Mouse (Mus musculus) embryo, embryonic 9.5 days (tissue): ENCODE measurements around the gene Procr.
"Not testable (repeated sequence)": the region's sequence is repeated elsewhere in the genome, so short reads cannot be mapped to it uniquely, and the experiment has no call there.

ENCODE experiments used
- DNase-seq: peaks from one replicate; pipeline ENCODE4 v3.0.0-alpha.2; 2017; ENCODE audit errors: extremely low spot score

Procr gene

DNA sequence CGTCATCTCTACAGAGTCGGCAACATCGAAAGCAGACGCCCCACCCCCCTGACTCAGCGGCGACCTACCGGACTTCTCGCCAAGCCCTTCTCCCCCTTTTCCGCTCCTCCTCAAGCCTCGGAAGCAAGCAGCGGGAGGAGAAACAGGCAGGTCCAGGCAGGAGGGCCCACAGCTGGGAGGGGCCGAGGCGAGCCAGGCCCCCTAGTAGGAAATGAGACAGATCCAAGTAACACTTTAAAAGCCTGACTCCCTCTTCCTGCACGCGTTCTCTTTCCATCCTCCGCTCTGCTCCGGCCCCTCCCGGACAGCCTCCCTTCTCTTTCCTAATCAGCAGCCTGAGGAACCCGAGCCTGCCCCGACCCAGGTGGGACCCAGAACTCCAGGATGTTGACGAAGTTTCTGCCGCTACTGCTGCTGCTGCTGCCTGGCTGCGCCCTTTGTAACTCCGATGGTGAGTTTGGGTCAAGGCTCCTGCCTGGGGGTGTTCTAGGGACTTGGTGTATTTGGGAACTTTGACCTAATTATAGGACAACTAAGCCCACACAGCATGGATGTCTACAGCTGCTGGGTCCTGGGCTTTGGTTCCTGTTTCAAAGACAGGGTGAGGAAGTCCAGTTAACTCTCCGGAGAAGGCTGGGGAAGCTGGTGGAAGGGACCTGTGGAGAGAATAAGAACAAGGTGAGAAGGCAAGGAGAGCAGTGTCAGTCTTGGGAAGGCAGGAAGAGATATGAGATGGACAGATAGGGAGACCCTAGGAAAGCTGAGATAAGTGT lies at the start of gene Procr:
Procr (plus strand) TSS at position 104 of the 773 bp plus-strand sequence.
- peak; percentile 34 for DNase-seq

GRCm38 (mm10) chr2:155701399-155701919 lies 49.5 kb upstream of the Procr start:
- no peak for DNase-seq

DNA sequence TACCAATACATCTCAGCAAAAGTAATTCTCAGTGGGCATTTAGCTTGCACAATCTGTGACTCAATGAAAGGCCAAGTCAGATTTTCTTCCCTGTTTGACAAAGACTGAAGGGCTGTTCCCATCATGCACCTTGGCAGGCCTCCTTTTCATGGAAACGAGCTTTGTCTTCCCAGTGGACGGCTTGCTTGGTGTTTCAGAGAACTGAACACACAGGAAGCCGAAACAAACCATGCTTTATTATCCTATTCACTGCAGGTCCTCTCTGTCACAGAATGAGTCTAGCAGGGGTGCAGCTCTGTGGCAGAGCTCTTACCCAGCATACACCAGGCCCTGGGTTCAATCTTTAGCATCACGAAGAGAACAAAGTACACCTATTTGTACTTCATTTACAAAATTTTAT lies 47.3 kb upstream of the Procr start:
- peak; percentile 20 for DNase-seq

- no peak for DNase-seq
These were observed 43.7 kb upstream of the Procr start for GRCm38 (mm10) chr2:155707251-155707650.

DNA sequence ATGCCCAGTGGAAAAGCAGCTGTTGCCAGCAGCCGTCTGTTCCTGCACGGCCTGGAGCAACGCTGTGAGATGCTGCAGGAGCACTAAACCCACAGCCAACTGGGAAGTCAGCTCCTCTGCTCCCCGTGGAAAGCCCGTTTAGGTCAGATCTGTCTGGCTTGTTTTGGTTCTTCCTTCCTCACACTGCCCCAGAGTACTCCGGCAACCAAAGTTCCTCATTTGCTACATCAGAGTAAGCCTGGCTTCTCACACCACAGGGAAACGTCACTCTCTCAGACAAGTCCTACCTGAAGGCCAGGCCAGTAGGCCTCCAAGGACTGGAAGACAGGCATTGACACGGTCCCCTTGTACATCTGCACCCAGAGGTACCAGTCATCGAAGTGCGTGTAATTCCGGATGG lies 40.4 kb upstream of the Procr start:
- no peak for DNase-seq

- DNase-seq, result no peak
These were observed 33.6 kb upstream of the Procr start for GRCm38 (mm10) chr2:155717082-155717990.

DNA sequence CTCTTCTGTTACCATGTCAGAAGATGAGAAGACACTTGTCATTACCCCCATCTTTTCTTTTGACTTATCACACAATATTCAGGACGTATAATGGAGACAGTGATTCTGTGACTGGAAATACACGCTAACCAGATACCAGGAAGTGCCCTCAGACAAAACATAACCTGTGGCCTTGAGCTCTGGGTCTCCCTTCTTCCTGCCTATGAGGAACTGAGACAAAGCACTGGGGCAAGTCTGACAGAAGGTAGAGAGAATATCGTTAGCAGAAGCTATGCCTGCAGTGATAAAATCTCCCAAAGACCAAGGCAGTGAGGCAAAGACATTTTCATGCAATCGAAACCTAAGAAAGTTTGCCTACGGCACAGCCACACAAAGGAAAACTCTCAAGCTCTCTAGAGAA lies 30.3 kb upstream of the Procr start:
- no peak for DNase-seq

DNA sequence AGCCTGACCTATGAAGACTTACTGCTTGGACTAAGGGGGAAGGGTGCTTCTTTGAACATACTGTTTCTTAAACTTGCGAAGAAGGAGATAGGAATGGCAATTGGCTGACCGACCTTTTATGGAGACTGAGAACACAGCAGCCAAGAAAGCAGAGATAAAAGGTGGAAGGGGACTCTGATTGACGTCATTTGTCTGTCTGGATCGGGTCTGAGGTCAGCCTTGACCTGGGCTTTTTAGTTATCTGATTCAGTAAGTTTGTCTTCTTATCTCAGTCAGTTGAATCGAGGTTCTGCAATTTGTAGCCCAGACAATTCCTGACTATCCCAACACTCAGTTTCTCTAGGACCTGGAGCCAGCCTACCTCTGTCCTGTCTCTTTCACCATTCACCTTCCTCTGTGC lies 26.9 kb upstream of the Procr start:
- no peak for DNase-seq

DNA sequence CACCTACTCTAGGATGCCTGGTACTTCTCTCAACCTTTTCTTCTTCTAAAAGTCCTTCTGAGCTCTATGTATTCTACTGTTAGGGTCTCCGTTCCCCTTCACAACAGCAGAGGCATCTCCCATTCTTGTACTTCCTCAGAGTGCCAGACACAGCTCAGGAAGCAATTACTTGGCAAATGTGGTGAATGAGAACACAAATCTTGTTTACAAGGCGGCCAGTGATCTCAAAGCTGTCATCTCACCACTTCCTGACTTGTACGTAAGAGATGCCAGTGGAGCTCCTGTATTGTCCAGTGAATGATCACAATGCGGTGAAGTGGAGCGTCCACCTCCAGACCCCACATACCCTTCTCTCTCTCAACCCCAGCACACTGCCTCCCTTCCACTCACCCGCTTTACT lies 26.4 kb upstream of the Procr start:
- DNase-seq, result no peak

GRCm38 (mm10) chr2:155726302-155726701 lies 24.6 kb upstream of the Procr start:
- DNase-seq, result no peak

- DNase-seq, result no peak
These were observed 23.0 kb upstream of the Procr start for GRCm38 (mm10) chr2:155727764-155728395.

GRCm38 (mm10) chr2:155728742-155729141 lies 22.2 kb upstream of the Procr start:
- peak; percentile 9 for DNase-seq

DNA sequence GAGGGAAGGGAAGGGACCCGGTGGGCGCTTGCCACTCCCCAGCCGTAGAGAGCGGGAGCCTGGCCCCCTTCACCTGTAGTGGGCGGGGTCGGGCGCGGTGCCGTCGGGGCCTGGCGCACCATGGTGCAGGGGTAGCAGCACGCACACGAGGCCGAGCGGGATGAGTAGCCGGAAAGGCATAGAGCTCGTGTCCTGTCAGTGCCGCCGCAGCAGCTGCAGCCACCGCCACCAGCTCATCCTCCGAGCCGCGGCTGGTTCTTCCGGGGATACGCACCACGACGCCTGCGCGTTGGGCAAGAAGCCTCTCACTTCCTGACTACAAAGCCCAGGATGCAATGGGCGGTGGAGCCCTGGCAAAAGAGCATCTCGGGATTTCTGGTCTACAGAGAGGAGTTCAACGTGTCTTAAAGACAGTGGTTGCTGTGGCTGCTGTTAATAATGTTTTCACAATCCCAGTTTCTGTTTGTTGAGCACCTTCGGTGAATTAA lies 21.7 kb upstream of the Procr start, which contains the start of gene Edem2:
Edem2 (minus strand) TSS at position 318 of the 488 bp plus-strand sequence.
- DNase-seq, result peak; percentile 88

DNA sequence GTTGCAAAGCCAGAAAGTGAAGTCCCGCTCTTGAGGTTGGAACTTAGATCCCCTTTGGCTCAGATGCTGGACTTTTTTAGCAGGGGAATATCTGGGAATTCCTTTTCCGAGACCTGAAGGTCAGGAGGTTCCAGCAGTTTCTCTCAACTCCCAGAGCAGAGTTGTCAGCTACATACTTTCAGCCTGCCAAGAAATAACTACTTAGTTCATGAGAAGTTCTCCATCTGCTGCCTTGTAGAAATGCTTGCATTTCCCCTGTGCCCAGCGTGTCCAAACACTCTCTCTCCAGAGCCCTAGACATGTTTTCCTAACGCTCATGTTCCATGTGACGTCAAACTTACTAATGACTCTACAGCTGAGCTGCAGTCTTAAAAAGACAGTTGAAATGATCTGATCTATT lies 15.8 kb upstream of the Procr start:
- DNase-seq, result no peak

- not testable (repeated sequence) for DNase-seq
These were observed 15.2 kb upstream of the Procr start, which contains the start of gene Gm17581 for GRCm38 (mm10) chr2:155735766-155736165. Gm17581 (minus strand) TSS chr2:155735866.

DNA sequence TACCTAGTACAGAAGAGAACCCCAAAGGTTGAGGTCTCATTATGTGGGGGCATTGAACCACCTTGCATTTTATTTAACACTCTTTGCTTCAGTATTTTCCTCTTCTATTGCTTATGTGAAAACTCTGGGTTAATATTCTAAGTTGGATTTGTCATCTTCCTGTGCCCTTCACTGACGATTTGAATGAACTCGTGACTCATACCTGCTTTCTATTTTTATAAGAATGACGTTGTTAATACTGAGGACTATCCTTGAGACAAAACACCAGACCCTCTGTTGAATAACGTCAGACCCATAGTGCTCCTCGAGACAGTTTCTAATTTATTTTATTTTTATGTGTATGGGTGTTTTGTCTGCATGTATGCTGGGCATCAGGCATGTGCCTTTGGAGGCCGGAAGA lies 14.0 kb upstream of the Procr start:
- DNase-seq, result no peak

DNA sequence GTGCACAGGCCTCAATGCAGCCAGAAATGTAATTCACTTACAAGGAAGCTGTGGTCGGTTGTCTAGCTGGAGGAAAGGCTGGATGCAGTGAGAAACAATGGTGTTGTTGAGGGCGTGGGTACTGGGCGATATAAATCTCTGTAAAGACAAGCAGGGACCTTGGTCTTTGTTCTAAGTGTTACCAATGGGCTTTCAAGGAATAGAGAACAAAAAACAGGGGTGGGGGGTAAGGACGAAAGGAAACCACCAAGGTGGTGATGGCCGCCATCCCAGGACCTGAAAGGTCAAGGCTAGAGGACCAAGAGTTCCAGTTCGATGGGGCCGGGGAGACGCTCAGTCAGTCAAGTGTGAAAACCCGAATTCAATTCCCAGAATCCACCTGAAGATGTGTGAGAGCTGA lies 13.1 kb upstream of the Procr start:
- DNase-seq, result no peak

- DNase-seq, result no peak
These were observed 8.7 kb upstream of the Procr start for GRCm38 (mm10) chr2:155742211-155742610.

DNA sequence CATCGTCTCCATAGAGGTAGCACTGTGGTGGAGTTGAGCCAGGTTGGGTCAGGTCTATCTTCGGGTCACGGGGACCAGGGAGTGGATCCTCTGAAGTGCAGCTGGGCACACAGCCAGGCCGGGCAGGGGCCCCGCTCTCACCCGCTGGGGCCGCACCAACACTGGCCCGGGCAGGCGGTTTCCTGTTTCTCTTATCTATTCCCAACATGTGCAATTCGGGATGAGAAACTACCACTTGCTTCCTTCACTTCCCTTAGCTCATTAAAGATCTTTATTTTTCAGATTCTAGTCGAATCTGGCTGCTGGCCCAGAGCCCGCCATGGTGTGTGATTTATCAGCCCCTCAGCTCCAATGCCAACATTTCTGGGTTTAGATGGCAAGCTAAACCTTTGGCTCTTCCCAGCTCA lies 8.0 kb upstream of the Procr start:
- no peak for DNase-seq

GRCm38 (mm10) chr2:155743351-155743750 lies 7.6 kb upstream of the Procr start:
- DNase-seq, result no peak

DNA sequence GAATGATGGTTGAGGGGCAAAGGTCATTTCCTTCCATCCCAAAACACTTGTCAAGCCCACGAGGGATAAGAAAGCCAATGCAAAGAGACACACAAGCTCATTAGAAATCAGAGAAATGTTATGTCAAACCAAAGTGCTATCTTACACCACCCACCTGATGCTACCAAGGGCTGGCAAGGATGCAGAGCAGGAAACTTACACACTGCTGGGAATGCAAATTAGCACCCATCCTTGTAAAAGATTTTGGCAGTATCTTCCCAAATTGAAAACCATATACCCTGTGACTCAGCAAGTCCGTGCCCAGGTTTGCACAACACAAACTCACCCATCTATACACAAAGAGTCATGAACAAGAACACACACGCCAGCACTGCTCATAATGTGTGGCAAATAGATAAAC lies 5.4 kb upstream of the Procr start:
- no peak for DNase-seq

GRCm38 (mm10) chr2:155749394-155749793 lies 1.5 kb upstream of the Procr start:
- no peak for DNase-seq
